Mouse (Mus musculus) G1E (cell line): ENCODE measurements around the gene Psph. TPM values are rescaled to one million over a fixed set of nuclear protein-coding genes. Genes with fewer than 3 reads are reported as not detected.
"Not testable (repeated sequence)": the region's sequence is repeated elsewhere in the genome, so short reads cannot be mapped to it uniquely, and the experiment has no call there.

Experiments
- ATAC-seq: 2 replicates; pipeline ENCODE4 v1.8.0; 2016; ENCODE audit warnings: mild to moderate bottlenecking; ENCODE audit not compliant: insufficient number of reproducible peaks, poor library complexity, low FRiP score, severe bottlenecking; ENCODE audit errors: extremely low read depth
- DNase-seq: peaks from one replicate; pipeline ENCODE4 v3.0.0; 2012; ENCODE audit warnings: low spot score
- H3K27me3 ChIP-seq: 2 replicates; pipeline ENCODE4 v1.6.1; 2012; ENCODE audit warnings: mild to moderate bottlenecking, low read length, inconsistent platforms; ENCODE audit not compliant: insufficient read depth
- H3K36me3 ChIP-seq: replicated peaks from 2 replicates; pipeline ENCODE3; 2012; ENCODE audit warnings: mild to moderate bottlenecking, inconsistent platforms
- H3K4me1 ChIP-seq: 2 replicates; pipeline ENCODE4 v1.6.1; 2012; ENCODE audit warnings: low read depth, low read length, inconsistent platforms, mixed read lengths; ENCODE audit not compliant: insufficient read depth
- H3K4me3 ChIP-seq: 2 replicates; pipeline ENCODE4 v1.5.1; 2012; ENCODE audit warnings: low read depth, mild to moderate bottlenecking, inconsistent platforms, low read length, moderate library complexity, mixed read lengths
- H3K9me3 ChIP-seq: replicated peaks from 2 replicates; pipeline ENCODE4 v1.6.1; 2012; ENCODE audit warnings: inconsistent platforms
- CTCF ChIP-seq: IDR thresholded peaks from 2 replicates; pipeline ENCODE4 v1.5.1; 2012; ENCODE audit warnings: low read depth, low read length, inconsistent platforms, mixed read lengths
- GATA1 ChIP-seq: IDR thresholded peaks from 2 replicates; pipeline ENCODE4 v1.6.1; 2012; ENCODE audit warnings: borderline replicate concordance, low read length, inconsistent platforms, mixed read lengths
- GATA2 ChIP-seq: IDR thresholded peaks from 2 replicates; pipeline ENCODE4 v1.6.1; 2012; ENCODE audit warnings: low read depth, low read length, inconsistent platforms, borderline replicate concordance
- POLR2AphosphoS5 ChIP-seq: IDR thresholded peaks from 2 replicates; pipeline ENCODE4 v1.6.1; 2012; ENCODE audit warnings: low read depth, low read length, inconsistent platforms; ENCODE audit not compliant: insufficient replicate concordance
- TAL1 ChIP-seq: conservative IDR thresholded peaks from 2 replicates; pipeline ENCODE4 v1.6.1; 2012; ENCODE audit warnings: low read depth, low read length, inconsistent platforms, mixed read lengths
- polyA plus RNA-seq: library from polyadenylated mRNA; stranded (reverse); fragments of >175 nt; gene quantifications from 2 replicates; pipeline ENCODE4 v1.2.3, GENCODE M21; 2012
- total RNA-seq, 2 experiments: library from RNA; stranded (forward) in 1 of 2; stranded (reverse) in 1 of 2; fragments of 200-1000 nt in 1 of 2; fragments of >200 nt in 1 of 2; fragmentation: Nextera tagmentation in 1 of 2; gene quantifications; 2 replicates each; pipeline ENCODE4 v1.2.3; 2014 to 2017

Gene Psph
- total RNA-seq (2014; fragmentation: Nextera tagmentation) (21.0 and 25.1 TPM in 2 replicates), total RNA-seq (2017) (17.9 and 22.2 TPM in 2 replicates), polyA plus RNA-seq (14.5 and 47.5 TPM in 2 replicates)

DNA sequence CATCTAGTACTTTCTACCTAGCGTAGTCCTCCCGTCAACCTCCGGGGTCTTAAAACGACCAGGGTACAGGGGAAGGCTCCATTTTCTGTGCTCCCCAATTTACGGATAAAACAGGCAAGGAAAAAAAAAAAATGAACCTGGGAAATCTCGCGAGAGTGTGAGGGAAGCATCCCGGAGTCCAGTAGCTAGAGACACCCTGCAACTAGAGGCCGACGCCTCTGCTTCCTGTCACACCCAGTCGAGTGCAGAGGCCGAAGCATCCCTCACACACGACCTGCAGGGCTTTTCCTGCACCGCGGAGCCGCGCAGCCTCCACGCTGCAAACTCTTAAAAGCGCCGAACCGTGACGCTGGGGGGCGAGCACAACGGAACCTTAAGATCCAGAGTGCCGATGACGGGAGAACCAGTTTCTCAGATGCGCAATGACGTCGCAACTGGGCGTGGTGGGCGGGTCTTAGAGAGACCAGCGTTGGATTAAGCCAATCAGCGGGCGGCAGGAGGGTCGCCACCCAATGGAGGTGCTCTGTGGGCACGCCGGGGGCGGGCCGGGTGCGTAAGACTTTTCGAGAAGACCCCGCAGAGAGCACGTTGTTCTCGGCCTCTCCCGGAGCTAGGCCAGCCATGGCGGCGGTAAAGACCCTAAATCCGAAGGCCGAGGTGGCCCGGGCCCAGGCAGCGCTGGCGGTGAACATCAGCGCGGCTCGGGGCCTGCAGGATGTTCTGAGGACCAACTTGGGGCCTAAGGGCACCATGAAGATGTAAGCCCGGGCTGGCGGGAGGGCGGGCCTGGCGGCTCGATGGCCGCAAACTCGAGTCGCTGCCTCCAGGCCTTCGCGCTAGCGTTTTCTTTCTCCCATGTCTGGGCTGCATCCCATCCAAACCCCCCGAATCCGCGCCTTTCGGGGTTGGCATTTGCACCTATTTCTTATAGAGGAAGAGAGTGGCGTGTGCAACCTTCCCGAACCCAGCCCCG lies at the start of gene Psph:
TSS of gene Psph (minus strand) at position 632 of the 973 bp plus-strand sequence.
- TF ChIP-seq CTCF (no peak), GATA2 (no peak), GATA1 (no peak), POLR2AphosphoS5 (no peak), TAL1 (no peak)
- Histone ChIP-seq H3K4me1 (peaks cover 35% of the 10 kb centered on the region), H3K4me3 (peak within 1 kb of the TSS; percentile 89), H3K27me3 (no peaks in the 10 kb centered on the region), H3K36me3 (peaks cover 35% of the 10 kb centered on the region), H3K9me3 (no peaks in the 10 kb centered on the region)
- ATAC-seq (peak; percentile 96), DNase-seq (peak; percentile 91)

GRCm38 (mm10) chr5:129790591-129790990 lies 3.3 kb upstream of the Psph start:
- Histone ChIP-seq H3K36me3 (peaks cover 57% of the 10 kb centered on the region), H3K4me1 (peaks cover 40% of the 10 kb centered on the region)
- H3K4me3 ChIP-seq, H3K27me3 ChIP-seq, H3K9me3 ChIP-seq, ATAC-seq, DNase-seq: not testable (repeated sequence)

GRCm38 (mm10) chr5:129787818-129788593 lies 757 bp upstream of the Psph start:
- Histone ChIP-seq H3K36me3 (peaks cover 44% of the 10 kb centered on the region), H3K9me3 (no peaks in the 10 kb centered on the region), H3K4me3 (peak overlapping the region; percentile 89), H3K27me3 (no peaks in the 10 kb centered on the region), H3K4me1 (peaks cover 40% of the 10 kb centered on the region)
- ATAC-seq (no peak), DNase-seq (no peak)
- TF ChIP-seq CTCF (no peak), TAL1 (no peak), GATA2 (no peak), POLR2AphosphoS5 (no peak), GATA1 (no peak)

- no peak for DNase-seq
- no peaks in the 10 kb centered on the region for H3K9me3 ChIP-seq
- no peaks in the 10 kb centered on the region for H3K27me3 ChIP-seq
- H3K4me3 ChIP-seq, result peak overlapping the region; percentile 89
- H3K36me3 ChIP-seq, result peaks cover 27% of the 10 kb centered on the region
- no peak for TF ChIP-seq CTCF
- TF ChIP-seq POLR2AphosphoS5, result no peak
- no peak for TF ChIP-seq GATA2
- TF ChIP-seq TAL1, result no peak
- no peak for TF ChIP-seq GATA1
- H3K4me1 ChIP-seq, result peaks cover 29% of the 10 kb centered on the region
- no peak for ATAC-seq
Observed at GRCm38 (mm10) chr5:129786161-129786560, 1.1 kb downstream of the Psph start.

GRCm38 (mm10) chr5:129785235-129785870 lies 1.9 kb downstream of the Psph start:
- no peak for ATAC-seq
- no peak for TF ChIP-seq TAL1
- no peak for TF ChIP-seq CTCF
- no peak for TF ChIP-seq GATA2
- TF ChIP-seq POLR2AphosphoS5, result no peak
- TF ChIP-seq GATA1, result no peak
- H3K4me3 ChIP-seq, result no peak overlapping the region

More at GRCm38 (mm10) chr5:129785235-129785870, 1.9 kb downstream of the Psph start:
- H3K4me1 ChIP-seq, result peaks cover 24% of the 10 kb centered on the region
- H3K27me3 ChIP-seq, result no peaks in the 10 kb centered on the region
- peaks cover 22% of the 10 kb centered on the region for H3K36me3 ChIP-seq
- H3K9me3 ChIP-seq, result no peaks in the 10 kb centered on the region
- DNase-seq, result no peak
